Mouse (Mus musculus) liver, embryonic 14.5 days (tissue): ENCODE measurements around the gene Srgap3. TPM values are rescaled to one million over a fixed set of nuclear protein-coding genes. Genes with fewer than 3 reads are reported as not detected.

Experiments
- ATAC-seq: fragments of 200-750 bp; cut with Nextera tagmentation; 2 replicates; pipeline ENCODE4 v1.8.0; 2017; ENCODE audit warnings: moderate number of reproducible peaks, mild to moderate bottlenecking, moderate library complexity; ENCODE audit not compliant: insufficient read depth
- DNase-seq, 3 experiments: peaks; one replicate each; pipeline ENCODE4 v3.0.0-alpha.2; 2012 to 2013; ENCODE audit warnings: low read depth in 3 of 3, low spot score in 3 of 3
- H3K27ac ChIP-seq: fragments of 300-500 bp; sonication (generic); 2 replicates; pipeline ENCODE4 v1.5.1; 2014; ENCODE audit warnings: moderate library complexity, mild to moderate bottlenecking, control low read depth, inconsistent platforms
- H3K27me3 ChIP-seq: fragments of 300-500 bp; sonication (generic); 2 replicates; pipeline ENCODE4 v1.6.1; 2014; ENCODE audit warnings: mild to moderate bottlenecking, low read length, moderate library complexity; ENCODE audit not compliant: control insufficient read depth, insufficient read depth
- H3K36me3 ChIP-seq: fragments of 300-500 bp; sonication (generic); replicated peaks from 2 replicates; pipeline ENCODE4 v1.6.1; 2014; ENCODE audit warnings: low read depth; ENCODE audit not compliant: control insufficient read depth, insufficient read depth
- H3K4me1 ChIP-seq, 2 experiments: fragments of 200-500 bp in 1 of 2; fragments of 300-500 bp in 1 of 2; sonication (generic) in 1 of 2; replicated peaks; 2 replicates each; pipeline ENCODE4 v1.6.1; 2012 to 2014; ENCODE audit warnings: antibody characterized with exemption in 1 of 2, inconsistent platforms in 1 of 2, low read length in 1 of 2; ENCODE audit not compliant: control insufficient read depth in 2 of 2, insufficient read depth in 2 of 2
- H3K4me2 ChIP-seq: fragments of 300-500 bp; sonication (generic); 2 replicates; pipeline ENCODE4 v1.6.1; 2014; ENCODE audit warnings: low read depth, mild to moderate bottlenecking, control low read depth, moderate library complexity
- H3K4me3 ChIP-seq, 2 experiments: fragments of 200-500 bp in 1 of 2; fragments of 300-500 bp in 1 of 2; sonication (generic) in 1 of 2; 2 replicates each; pipeline ENCODE4 v1.5.1; 2012 to 2014; ENCODE audit warnings: low read depth in 2 of 2, low read length in 2 of 2, mild to moderate bottlenecking in 2 of 2, control low read depth in 1 of 2, inconsistent platforms in 1 of 2, moderate library complexity in 1 of 2; ENCODE audit not compliant: insufficient read depth in 1 of 2
- H3K9ac ChIP-seq: fragments of 300-500 bp; sonication (generic); replicated peaks from 2 replicates; pipeline ENCODE4 v1.6.1; 2014; ENCODE audit warnings: mild to moderate bottlenecking, control low read depth, moderate library complexity
- H3K9me3 ChIP-seq: fragments of 300-500 bp; sonication (generic); 2 replicates; pipeline ENCODE4 v1.6.1; 2016; ENCODE audit warnings: low read length, mixed read lengths; ENCODE audit not compliant: control insufficient read depth
- CTCF ChIP-seq: IDR thresholded peaks from 2 replicates; pipeline ENCODE4 v1.5.1; 2016; ENCODE audit warnings: antibody characterized with exemption, low read depth, control low read depth
- EP300 ChIP-seq: IDR thresholded peaks from 2 replicates; pipeline ENCODE4 v1.6.1; 2016; ENCODE audit warnings: antibody characterized with exemption, low read depth
- WGBS: fragments of 180-500 bp; shearing (Covaris S2); extraction: QIAGEN DNeasy Blood & Tissue Kit; methylation state at CpG from one replicate; pipeline ENCODE4 v1.1.7; 2014; ENCODE audit not compliant: insufficient replicate concordance; 5-methylcytosine and 5-hydroxymethylcytosine counted together
- polyA plus RNA-seq, 2 experiments: library from polyadenylated mRNA; depleted of rRNA in 1 of 2; stranded (reverse) in 1 of 2; unstranded in 1 of 2; fragments of >200 nt; fragmentation: Nextera tagmentation in 1 of 2; extraction: Ambion mirVana in 1 of 2; gene quantifications; 2 replicates each; pipeline versions ENCODE4 v1.2.1 to v1.2.3; 2012 to 2014

Srgap3 gene
- polyA plus RNA-seq, 2 experiments = 0.20 to 0.27 TPM

GRCm38 (mm10) chr6:112742297-112742696 lies 204.8 kb downstream of the Srgap3 start:
- H3K27me3 ChIP-seq = no peaks in the 10 kb centered on the region
- H3K4me2 ChIP-seq = no peak overlapping the region
- TF ChIP-seq CTCF (0 out of 2 replicates have a peak, but pooled peaks have one; percentile 7), EP300 (no peak)
- H3K9me3 ChIP-seq = no peaks in the 10 kb centered on the region
- H3K4me1 ChIP-seq = peaks cover 0 to 2% of the 10 kb centered on the region in 2 experiments; a peak in 1 of 4 replicates
- no peak overlapping the region for H3K4me3 ChIP-seq
- WGBS = 67% methylated on average over 2 of the region's 2 CpGs
- no peak for DNase-seq
- no peaks in the 10 kb centered on the region for H3K36me3 ChIP-seq
- H3K9ac ChIP-seq = no peak overlapping the region
- no peak overlapping the region for H3K27ac ChIP-seq
- no peak for ATAC-seq

GRCm38 (mm10) chr6:112741766-112742165 lies 205.3 kb downstream of the Srgap3 start:
- ATAC-seq = no peak

GRCm38 (mm10) chr6:112739635-112740034 lies 207.4 kb downstream of the Srgap3 start:
- ATAC-seq (no peak), DNase-seq (no peak)
- Histone ChIP-seq H3K9me3 (no peaks in the 10 kb centered on the region), H3K27ac (no peak overlapping the region), H3K27me3 (no peaks in the 10 kb centered on the region), H3K4me1 (peaks cover 0 to 2% of the 10 kb centered on the region in 2 experiments; a peak in 1 of 4 replicates), H3K4me2 (no peak overlapping the region), H3K36me3 (no peaks in the 10 kb centered on the region), H3K4me3 (no peak overlapping the region), H3K9ac (no peak overlapping the region)
- TF ChIP-seq CTCF (no peak), EP300 (no peak)
- 73% methylated on average over 3 of the region's 3 CpGs for WGBS

More at GRCm38 (mm10) chr6:112741766-112742165, 205.3 kb downstream of the Srgap3 start:
- no peaks in the 10 kb centered on the region for H3K27me3 ChIP-seq
- H3K36me3 ChIP-seq = no peaks in the 10 kb centered on the region
- H3K4me2 ChIP-seq = no peak overlapping the region
- 67% methylated on average over 5 of the region's 5 CpGs for WGBS
- H3K4me3 ChIP-seq = no peak overlapping the region
- H3K4me1 ChIP-seq = peaks cover 0 to 2% of the 10 kb centered on the region in 2 experiments; a peak in 1 of 4 replicates
- no peak overlapping the region for H3K9ac ChIP-seq
- TF ChIP-seq EP300 (no peak), CTCF (no peak)
- DNase-seq = no peak
- H3K27ac ChIP-seq = no peak overlapping the region
- H3K9me3 ChIP-seq = no peaks in the 10 kb centered on the region

DNA sequence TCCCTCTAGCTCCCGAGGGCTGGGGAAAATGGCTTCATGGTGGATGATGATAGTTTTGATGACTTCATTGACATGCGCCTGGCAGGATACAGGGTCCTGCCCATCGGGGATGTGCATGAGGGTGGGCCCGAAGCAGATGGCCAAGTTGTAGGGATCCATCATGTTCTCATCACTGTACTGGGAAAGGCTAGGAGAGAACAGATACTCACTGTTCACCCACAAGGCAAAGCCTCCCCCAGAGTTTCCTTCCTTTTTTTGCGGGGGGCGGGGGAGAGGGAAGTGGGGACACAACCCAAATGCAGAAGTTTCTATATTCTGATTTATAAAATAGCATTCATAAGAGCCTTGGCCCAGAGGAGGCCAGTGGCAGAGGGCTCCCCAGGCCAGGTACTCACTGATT lies 208.1 kb downstream of the Srgap3 start:
- H3K27ac ChIP-seq = no peak overlapping the region
- DNase-seq = no peak
- H3K27me3 ChIP-seq = no peaks in the 10 kb centered on the region
- no peaks in the 10 kb centered on the region for H3K9me3 ChIP-seq
- ATAC-seq = no peak
- no peak overlapping the region for H3K4me3 ChIP-seq
- WGBS = 36% methylated on average over 6 of the region's 6 CpGs
- no peak overlapping the region for H3K4me2 ChIP-seq
- no peak overlapping the region for H3K9ac ChIP-seq
- H3K36me3 ChIP-seq = no peaks in the 10 kb centered on the region
- TF ChIP-seq EP300 (no peak), CTCF (no peak)
- peaks cover 0 to 2% of the 10 kb centered on the region in 2 experiments; a peak in 1 of 4 replicates for H3K4me1 ChIP-seq

DNA sequence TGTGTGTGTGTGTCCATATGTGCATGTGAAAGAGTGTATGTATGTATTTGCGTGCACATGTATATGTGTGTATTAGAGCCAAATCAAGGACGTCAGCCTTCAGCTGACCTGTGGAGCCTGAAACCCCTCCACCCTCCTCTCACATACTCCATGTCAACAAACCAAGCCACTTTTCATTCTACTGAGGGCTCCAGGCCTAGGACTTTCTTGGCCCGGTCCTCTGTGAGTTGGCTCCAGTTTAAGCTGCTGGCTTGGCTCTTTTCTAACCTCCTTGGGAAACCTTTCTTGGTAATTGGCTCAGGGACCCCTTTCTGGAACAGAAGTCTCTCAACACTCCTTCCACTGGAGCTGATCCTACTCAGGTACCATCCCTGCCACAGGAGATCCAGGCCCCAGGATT lies 210.6 kb downstream of the Srgap3 start:
- H3K4me1 ChIP-seq = peaks cover 0 to 2% of the 10 kb centered on the region in 2 experiments; a peak in 1 of 4 replicates
- DNase-seq (no peak), ATAC-seq (no peak)
- TF ChIP-seq EP300 = no peak
- no peak for TF ChIP-seq CTCF
- no peaks in the 10 kb centered on the region for H3K36me3 ChIP-seq
- H3K4me3 ChIP-seq = no peak overlapping the region
- 73% methylated on average over 3 of the region's 3 CpGs for WGBS
- H3K27me3 ChIP-seq = no peaks in the 10 kb centered on the region
- no peak overlapping the region for H3K9ac ChIP-seq
- H3K27ac ChIP-seq = no peak overlapping the region
- no peaks in the 10 kb centered on the region for H3K9me3 ChIP-seq
- no peak overlapping the region for H3K4me2 ChIP-seq
